Comparison of ENCODE assay signal across 23 mouse cellular contexts in genomic region chr12:7284354-7285036, GRCm38 (mm10).
"Had no signal": no experiment of that assay in that cellular context is flagged by ENCODE, and none has a peak within 500 bp of the region (broad histone marks: within the 10 kb centered on the region; RNA-seq: fewer than 3 reads in every experiment).

No protein-coding gene starts in this region.

- H3K36me3 ChIP-seq: heart, embryonic 10.5 days; heart, embryonic 12.5 days; hindbrain, embryonic 10.5 days; hindbrain, embryonic 12.5 days; intestine, embryonic 15.5 days; limb, embryonic 13.5 days; limb, embryonic 15.5 days; liver, embryonic 12.5 days had no signal

- H3K4me3 ChIP-seq: gastrocnemius, adult 2 months; heart, embryonic 10.5 days; heart, embryonic 12.5 days; hindbrain, embryonic 10.5 days; hindbrain, embryonic 12.5 days; intestine, embryonic 15.5 days; layer of hippocampus, adult 2 months; limb, embryonic 13.5 days; limb, embryonic 15.5 days; liver, embryonic 12.5 days had no signal

- H3K4me1 ChIP-seq: heart, embryonic 10.5 days; heart, embryonic 12.5 days; hindbrain, embryonic 10.5 days; hindbrain, embryonic 12.5 days; intestine, embryonic 15.5 days; limb, embryonic 13.5 days; limb, embryonic 15.5 days; liver, embryonic 12.5 days had no signal

- H3K9ac ChIP-seq: heart, embryonic 12.5 days; hindbrain, embryonic 12.5 days; hindbrain, embryonic 14.5 days; intestine, embryonic 15.5 days; limb, embryonic 13.5 days; limb, embryonic 15.5 days; liver, embryonic 12.5 days; liver, embryonic 14.5 days had no signal

- H3K4me2 ChIP-seq: heart, embryonic 12.5 days; hindbrain, embryonic 12.5 days; hindbrain, embryonic 14.5 days; intestine, embryonic 15.5 days; limb, embryonic 13.5 days; limb, embryonic 15.5 days; liver, embryonic 12.5 days had no signal

- H3K9me3 ChIP-seq: heart, embryonic 10.5 days; heart, embryonic 12.5 days; hindbrain, embryonic 10.5 days; hindbrain, embryonic 12.5 days; intestine, embryonic 15.5 days; limb, embryonic 13.5 days; limb, embryonic 15.5 days; liver, embryonic 12.5 days had no signal

- H3K27me3 ChIP-seq: heart, embryonic 12.5 days; hindbrain, embryonic 12.5 days; intestine, embryonic 15.5 days; limb, embryonic 13.5 days; limb, embryonic 15.5 days; liver, embryonic 12.5 days had no signal

- ATAC-seq: hindbrain, embryonic 16.5 days; inflammation-experienced regulatory T-cells, adult 6 months; intestine, embryonic 15.5 days; intestine, postnatal 0 days; liver, embryonic 12.5 days had no signal

- H3K27ac ChIP-seq: gastrocnemius, adult 2 months; heart, embryonic 10.5 days; hindbrain, embryonic 10.5 days; hindbrain, embryonic 12.5 days; hindbrain, embryonic 14.5 days; intestine, embryonic 15.5 days; layer of hippocampus, adult 2 months; limb, embryonic 13.5 days; limb, embryonic 15.5 days; liver, embryonic 12.5 days; liver, embryonic 14.5 days had no signal

- DNase-seq: gastrocnemius, adult 2 months; gastrocnemius, postnatal 10 days; gastrocnemius, postnatal 25 days; heart, adult 18-20 months; heart, postnatal 10 days; heart, postnatal 4 days; kidney, postnatal 36 days; left cerebral cortex, postnatal 4 days; lung, adult 18-20 months had no signal
